Mouse (Mus musculus) neural tube, embryonic 15.5 days (tissue): ENCODE results near the gene Thsd7a. TPM values are rescaled to one million over a fixed set of nuclear protein-coding genes. Genes with fewer than 3 reads are reported as not detected.

Source experiments
- ATAC-seq: fragments of 200-750 bp; cut with Nextera tagmentation; 2 replicates; pipeline ENCODE4 v1.8.0; 2017; ENCODE audit warnings: mild to moderate bottlenecking, moderate TSS enrichment, moderate library complexity; ENCODE audit not compliant: low FRiP score
- H3K27ac ChIP-seq: fragments of 300-500 bp; sonication (generic); replicated peaks from 2 replicates; pipeline ENCODE4 v1.5.1; 2015; ENCODE audit warnings: mild to moderate bottlenecking, inconsistent platforms
- H3K27me3 ChIP-seq: fragments of 300-500 bp; sonication (generic); replicated peaks from 2 replicates; pipeline ENCODE4 v1.6.1; 2015; ENCODE audit warnings: inconsistent platforms
- H3K36me3 ChIP-seq: fragments of 300-500 bp; sonication (generic); 2 replicates; pipeline ENCODE4 v1.6.1; 2015; ENCODE audit warnings: inconsistent platforms
- H3K4me1 ChIP-seq: fragments of 300-500 bp; sonication (generic); 2 replicates; pipeline ENCODE4 v1.6.1; 2015; ENCODE audit warnings: inconsistent platforms
- H3K4me2 ChIP-seq: fragments of 300-500 bp; sonication (generic); 2 replicates; pipeline ENCODE4 v1.6.1; 2015; ENCODE audit warnings: inconsistent platforms, mild to moderate bottlenecking, moderate library complexity
- H3K4me3 ChIP-seq: fragments of 300-500 bp; sonication (generic); replicated peaks from 2 replicates; pipeline ENCODE4 v1.5.1; 2015; ENCODE audit warnings: mild to moderate bottlenecking, inconsistent platforms
- H3K9ac ChIP-seq: fragments of 300-500 bp; sonication (generic); replicated peaks from 2 replicates; pipeline ENCODE4 v1.6.1; 2015; ENCODE audit warnings: mild to moderate bottlenecking, inconsistent platforms
- H3K9me3 ChIP-seq: fragments of 300-500 bp; sonication (generic); replicated peaks from 2 replicates; pipeline ENCODE4 v1.6.1; 2016; ENCODE audit warnings: inconsistent platforms
- WGBS: fragments of 180-500 bp; shearing (Covaris S2); methylation state at CpG from one replicate; pipeline ENCODE4 v1.1.7; 2015; ENCODE audit warnings: mixed read lengths; 5-methylcytosine and 5-hydroxymethylcytosine counted together
- polyA plus RNA-seq: library from polyadenylated mRNA; unstranded; fragments of >200 nt; fragmentation: Nextera tagmentation; extraction: Ambion mirVana; gene quantifications from 2 replicates; pipeline ENCODE4 v1.2.1, GENCODE M21; 2015

Gene Thsd7a
- polyA plus RNA-seq, 1 experiment from 2014 or later, result 34.0 TPM

- ATAC-seq, result no peak
- H3K27ac ChIP-seq, result peak overlapping the region; percentile 97
- peak overlapping the region; percentile 72 for H3K4me2 ChIP-seq
- peak overlapping the region; percentile 88 for H3K9ac ChIP-seq
- 5% methylated on average over 12 of the region's 12 CpGs for WGBS
- peaks cover 22% of the 10 kb centered on the region for H3K4me1 ChIP-seq
- no peaks in the 10 kb centered on the region for H3K36me3 ChIP-seq
- H3K9me3 ChIP-seq, result no peaks in the 10 kb centered on the region
- peak overlapping the region; percentile 75 for H3K4me3 ChIP-seq
- H3K27me3 ChIP-seq, result no peaks in the 10 kb centered on the region
Measured at GRCm38 (mm10) chr6:12749531-12750210, 461 bp upstream of the Thsd7a start.

- H3K4me2 ChIP-seq, result peak overlapping the region; percentile 72
- peak overlapping the region; percentile 97 for H3K27ac ChIP-seq
- H3K9ac ChIP-seq, result peak overlapping the region; percentile 88
- 0% methylated on average over 6 of the region's 6 CpGs for WGBS
- H3K27me3 ChIP-seq, result no peaks in the 10 kb centered on the region
- peak; percentile 60 for ATAC-seq
- H3K36me3 ChIP-seq, result no peaks in the 10 kb centered on the region
- H3K4me1 ChIP-seq, result peaks cover 22% of the 10 kb centered on the region
- peak overlapping the region; percentile 75 for H3K4me3 ChIP-seq
- H3K9me3 ChIP-seq, result no peaks in the 10 kb centered on the region
Measured at GRCm38 (mm10) chr6:12748454-12748786, 790 bp downstream of the Thsd7a start.

DNA sequence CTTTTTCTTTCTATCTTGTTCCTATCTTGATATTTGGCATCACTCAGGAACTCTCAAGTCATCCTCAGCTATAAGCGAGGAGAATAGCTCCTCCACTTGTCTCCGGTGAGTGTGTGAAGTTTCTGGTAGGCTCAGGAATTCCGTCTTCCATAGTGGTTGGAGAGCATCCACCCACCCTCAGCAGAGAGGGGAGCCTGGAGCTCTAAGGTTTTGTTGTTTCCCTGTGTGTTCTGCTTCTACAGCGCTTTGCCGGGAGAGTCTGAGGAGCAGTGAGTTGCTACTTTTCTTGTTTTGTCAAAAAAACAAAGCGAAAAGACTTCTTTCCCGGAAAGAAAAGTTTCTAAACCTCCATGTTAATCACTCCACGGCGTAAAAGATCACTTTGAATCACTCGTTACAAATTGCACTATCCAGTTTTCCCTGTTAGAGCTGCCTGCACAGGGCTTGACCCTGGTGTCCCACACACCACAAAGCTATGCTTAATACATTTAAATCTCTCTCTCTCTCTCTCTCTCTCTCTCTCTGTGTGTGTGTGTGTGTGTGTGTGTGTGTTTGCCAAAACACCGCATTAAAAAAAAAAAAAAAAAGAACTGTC lies 1.3 kb downstream of the Thsd7a start:
- Histone ChIP-seq H3K9ac (peak overlapping the region; percentile 88), H3K36me3 (no peaks in the 10 kb centered on the region), H3K4me1 (peaks cover 22% of the 10 kb centered on the region), H3K9me3 (no peaks in the 10 kb centered on the region), H3K27ac (peak overlapping the region; percentile 97), H3K4me2 (peak overlapping the region; percentile 72), H3K27me3 (no peaks in the 10 kb centered on the region), H3K4me3 (peak overlapping the region; percentile 75)
- peak; percentile 50; the same call in 1 of the 2 replicates for ATAC-seq
- WGBS, result 5% methylated on average over 10 of the region's 11 CpGs

DNA sequence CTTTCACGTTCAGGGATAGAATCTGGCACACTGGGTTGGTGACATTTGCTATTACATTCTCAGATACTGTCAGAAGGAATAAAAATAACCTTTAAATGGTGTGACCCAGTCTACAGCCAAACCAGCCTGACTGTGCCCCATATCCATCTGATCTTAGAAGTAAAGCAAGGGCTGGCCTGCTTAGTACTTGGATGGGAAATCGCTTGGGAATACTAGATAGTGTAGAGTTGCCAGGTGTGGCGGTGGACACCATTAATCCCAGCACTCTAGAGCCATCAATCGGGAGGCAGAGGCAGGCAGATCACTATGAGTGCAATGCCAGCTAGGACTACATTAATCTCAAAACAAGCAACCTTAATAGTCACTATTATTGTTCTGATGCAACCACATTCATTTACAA lies 6.4 kb downstream of the Thsd7a start:
- no peak overlapping the region for H3K4me3 ChIP-seq
- no peak overlapping the region for H3K9ac ChIP-seq
- no peak for ATAC-seq
- H3K4me1 ChIP-seq, result 0 out of 2 replicates have a peak, but pooled peaks cover 6% of the 10 kb centered on the region
- no peak overlapping the region for H3K4me2 ChIP-seq
- 87% methylated on average over 4 of the region's 4 CpGs for WGBS
- H3K27me3 ChIP-seq, result no peaks in the 10 kb centered on the region
- no peaks in the 10 kb centered on the region for H3K36me3 ChIP-seq
- no peak overlapping the region for H3K27ac ChIP-seq
- no peaks in the 10 kb centered on the region for H3K9me3 ChIP-seq

GRCm38 (mm10) chr6:12733924-12734323 lies 15.3 kb downstream of the Thsd7a start:
- Histone ChIP-seq H3K4me1 (no peaks in the 10 kb centered on the region; the same call in 1 of the 2 replicates), H3K27me3 (no peaks in the 10 kb centered on the region), H3K36me3 (no peaks in the 10 kb centered on the region; the same call in 1 of the 2 replicates), H3K4me2 (no peak overlapping the region), H3K9ac (no peak overlapping the region), H3K4me3 (no peak overlapping the region), H3K27ac (no peak overlapping the region), H3K9me3 (no peaks in the 10 kb centered on the region)
- WGBS, result 80% methylated on average over 3 of the region's 3 CpGs
- ATAC-seq, result no peak

- no peaks in the 10 kb centered on the region for H3K36me3 ChIP-seq
- H3K9me3 ChIP-seq, result no peaks in the 10 kb centered on the region
- no peak overlapping the region for H3K27ac ChIP-seq
- H3K9ac ChIP-seq, result no peak overlapping the region
- no peak for ATAC-seq
- WGBS, result 96% methylated on average over 8 of the region's 8 CpGs
- no peak overlapping the region for H3K4me2 ChIP-seq
- no peaks in the 10 kb centered on the region for H3K27me3 ChIP-seq
- H3K4me3 ChIP-seq, result no peak overlapping the region
- peaks cover 3% of the 10 kb centered on the region; the same call in 1 of the 2 replicates for H3K4me1 ChIP-seq
Measured at GRCm38 (mm10) chr6:12716071-12716470, 33.1 kb downstream of the Thsd7a start.

GRCm38 (mm10) chr6:12712581-12712980 lies 36.6 kb downstream of the Thsd7a start:
- H3K9ac ChIP-seq, result no peak overlapping the region
- no peaks in the 10 kb centered on the region for H3K27me3 ChIP-seq
- no peak overlapping the region for H3K4me2 ChIP-seq
- no peak for ATAC-seq
- H3K4me3 ChIP-seq, result no peak overlapping the region
- WGBS, result 48% methylated on average over 3 of the region's 3 CpGs
- peaks cover 3% of the 10 kb centered on the region; the same call in 1 of the 2 replicates for H3K4me1 ChIP-seq
- H3K9me3 ChIP-seq, result no peaks in the 10 kb centered on the region
- H3K36me3 ChIP-seq, result no peaks in the 10 kb centered on the region
- no peak overlapping the region for H3K27ac ChIP-seq

DNA sequence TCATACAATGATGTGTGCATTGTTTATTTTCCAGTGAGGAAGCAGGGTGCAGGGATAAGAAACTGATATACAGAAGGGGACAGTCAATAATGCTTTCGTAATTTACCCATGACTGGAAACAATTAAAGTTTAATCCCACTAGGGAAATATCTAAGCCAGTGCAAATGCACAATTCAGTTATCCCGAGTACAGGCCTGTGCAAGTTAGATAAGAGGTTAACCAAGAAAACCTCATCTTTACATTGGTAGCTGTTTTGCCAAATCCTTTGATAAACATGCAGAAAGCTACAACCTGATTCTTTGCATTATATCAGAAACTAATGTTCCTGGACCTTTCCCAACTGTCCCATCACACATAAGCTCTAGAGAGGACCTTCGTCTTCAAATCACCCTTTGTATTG lies 46.3 kb downstream of the Thsd7a start:
- Histone ChIP-seq H3K9me3 (no peaks in the 10 kb centered on the region), H3K4me3 (no peak overlapping the region), H3K4me2 (no peak overlapping the region), H3K4me1 (no peaks in the 10 kb centered on the region), H3K9ac (no peak overlapping the region), H3K27ac (no peak overlapping the region), H3K36me3 (no peaks in the 10 kb centered on the region), H3K27me3 (no peaks in the 10 kb centered on the region)
- 43% methylated on average over 3 of the region's 3 CpGs for WGBS
- ATAC-seq, result no peak

GRCm38 (mm10) chr6:12699089-12699488 lies 50.1 kb downstream of the Thsd7a start:
- ATAC-seq, result no peak
- H3K4me3 ChIP-seq, result no peak overlapping the region
- 83% methylated on average over 2 of the region's 2 CpGs for WGBS
- H3K4me2 ChIP-seq, result no peak overlapping the region
- H3K27ac ChIP-seq, result no peak overlapping the region
- no peaks in the 10 kb centered on the region for H3K4me1 ChIP-seq
- H3K27me3 ChIP-seq, result no peaks in the 10 kb centered on the region
- no peak overlapping the region for H3K9ac ChIP-seq
- H3K9me3 ChIP-seq, result no peaks in the 10 kb centered on the region
- no peaks in the 10 kb centered on the region for H3K36me3 ChIP-seq

GRCm38 (mm10) chr6:12693689-12694088 lies 55.5 kb downstream of the Thsd7a start:
- H3K27me3 ChIP-seq, result no peaks in the 10 kb centered on the region
- no peaks in the 10 kb centered on the region for H3K9me3 ChIP-seq
- H3K27ac ChIP-seq, result no peak overlapping the region
- H3K9ac ChIP-seq, result no peak overlapping the region
- no peak for ATAC-seq
- WGBS, result 23% methylated on average over 1 of the region's 1 CpGs
- H3K4me3 ChIP-seq, result no peak overlapping the region
- H3K4me2 ChIP-seq, result no peak overlapping the region
- H3K4me1 ChIP-seq, result peaks cover 3% of the 10 kb centered on the region
- H3K36me3 ChIP-seq, result no peaks in the 10 kb centered on the region

GRCm38 (mm10) chr6:12693239-12693638 lies 56.0 kb downstream of the Thsd7a start:
- no peak overlapping the region for H3K4me3 ChIP-seq
- peaks cover 3% of the 10 kb centered on the region for H3K4me1 ChIP-seq
- H3K4me2 ChIP-seq, result no peak overlapping the region
- no peak for ATAC-seq
- 60% methylated on average over 3 of the region's 3 CpGs for WGBS
- no peaks in the 10 kb centered on the region for H3K36me3 ChIP-seq
- H3K9me3 ChIP-seq, result no peaks in the 10 kb centered on the region
- H3K27ac ChIP-seq, result no peak overlapping the region
- no peak overlapping the region for H3K9ac ChIP-seq
- no peaks in the 10 kb centered on the region for H3K27me3 ChIP-seq

GRCm38 (mm10) chr6:12649633-12650032 lies 99.6 kb downstream of the Thsd7a start:
- Histone ChIP-seq H3K4me2 (no peak overlapping the region), H3K9me3 (no peaks in the 10 kb centered on the region), H3K36me3 (no peaks in the 10 kb centered on the region), H3K4me3 (no peak overlapping the region), H3K9ac (no peak overlapping the region), H3K27me3 (no peaks in the 10 kb centered on the region), H3K27ac (no peak overlapping the region), H3K4me1 (no peaks in the 10 kb centered on the region)
- ATAC-seq, result no peak
- 0% methylated on average over 1 of the region's 1 CpGs for WGBS
